Mouse (Mus musculus) midbrain, embryonic 10.5 days (tissue): ENCODE results near the gene Cct7. TPM values are rescaled to one million over a fixed set of nuclear protein-coding genes. Genes with fewer than 3 reads are reported as not detected.

ENCODE experiments used
- DNase-seq: peaks from one replicate; pipeline ENCODE4 v3.0.0-alpha.2; 2017; ENCODE audit warnings: low spot score
- H3K27ac ChIP-seq: fragments of 300-500 bp; sonication (generic); replicated peaks from 2 replicates; pipeline ENCODE4 v1.5.1; 2016; ENCODE audit warnings: mild to moderate bottlenecking
- H3K27me3 ChIP-seq: fragments of 300-500 bp; sonication (generic); 2 replicates; pipeline ENCODE4 v1.6.1; 2016; ENCODE audit warnings: low read depth, mild to moderate bottlenecking; ENCODE audit not compliant: poor library complexity, severe bottlenecking
- H3K36me3 ChIP-seq: fragments of 300-500 bp; sonication (generic); 2 replicates; pipeline ENCODE4 v1.6.1; 2016; ENCODE audit warnings: mild to moderate bottlenecking, moderate library complexity
- H3K4me1 ChIP-seq: fragments of 300-500 bp; sonication (generic); 2 replicates; pipeline ENCODE4 v1.6.1; 2016
- H3K4me3 ChIP-seq: fragments of 300-500 bp; sonication (generic); 2 replicates; pipeline ENCODE4 v1.5.1; 2016; ENCODE audit warnings: mild to moderate bottlenecking, moderate library complexity
- H3K9me3 ChIP-seq: fragments of 300-500 bp; sonication (generic); replicated peaks from 2 replicates; pipeline ENCODE4 v1.6.1; 2016; ENCODE audit warnings: mild to moderate bottlenecking
- WGBS: fragments of 180-500 bp; shearing (Covaris S2); methylation state at CpG from one replicate; pipeline ENCODE4 v1.1.7; 2016; 5-methylcytosine and 5-hydroxymethylcytosine counted together
- polyA plus RNA-seq: library from polyadenylated mRNA; unstranded; fragments of >200 nt; fragmentation: Nextera tagmentation; extraction: Ambion mirVana; gene quantifications from 2 replicates; pipeline ENCODE4 v1.2.1, GENCODE M21; 2016

Gene Cct7
- polyA plus RNA-seq, 1 experiment from 2014 or later: 751 TPM

- no peak overlapping the region; the same call in 1 of the 2 replicates for H3K27ac ChIP-seq
- H3K36me3 ChIP-seq: no peaks in the 10 kb centered on the region
- H3K9me3 ChIP-seq: no peaks in the 10 kb centered on the region
- 1% methylated on average over 36 of the region's 36 CpGs for WGBS
- peak; percentile 38 for DNase-seq
- H3K4me1 ChIP-seq: peaks cover 29% of the 10 kb centered on the region
- peaks cover 88% of the 10 kb centered on the region for H3K27me3 ChIP-seq
- peak overlapping the region; percentile 60 for H3K4me3 ChIP-seq
These were observed 60.7 kb downstream of the Cct7 start for GRCm38 (mm10) chr6:85512056-85512440.

GRCm38 (mm10) chr6:85512577-85513530, 61.5 kb downstream of the Cct7 start:
- Histone ChIP-seq H3K9me3 (no peaks in the 10 kb centered on the region), H3K27ac (no peak overlapping the region), H3K4me3 (peak overlapping the region; percentile 60), H3K4me1 (peaks cover 32% of the 10 kb centered on the region), H3K36me3 (no peaks in the 10 kb centered on the region), H3K27me3 (peaks cover 89% of the 10 kb centered on the region)
- DNase-seq: peak; percentile 48
- WGBS: under 1% methylated on average over 86 of the region's 90 CpGs

GRCm38 (mm10) chr6:85513531-85513910, 62.2 kb downstream of the Cct7 start, which contains the start of gene Egr4:
TSS of gene Egr4 (minus strand) at chr6:85513589.
- Histone ChIP-seq H3K36me3 (no peaks in the 10 kb centered on the region), H3K4me1 (peaks cover 38% of the 10 kb centered on the region), H3K4me3 (peak within 1 kb of the TSS; percentile 60), H3K9me3 (no peaks in the 10 kb centered on the region), H3K27ac (no peak within 1 kb of the TSS), H3K27me3 (peaks cover 87% of the 10 kb centered on the region)
- under 1% methylated on average over 38 of the region's 38 CpGs for WGBS
- peak; percentile 70 for DNase-seq

- no peak overlapping the region for H3K27ac ChIP-seq
- H3K4me1 ChIP-seq: peaks cover 42% of the 10 kb centered on the region
- H3K27me3 ChIP-seq: peaks cover 62% of the 10 kb centered on the region
- no peak overlapping the region for H3K4me3 ChIP-seq
- no peaks in the 10 kb centered on the region for H3K36me3 ChIP-seq
- DNase-seq: no peak
- 90% methylated on average over 4 of the region's 4 CpGs for WGBS
- no peaks in the 10 kb centered on the region for H3K9me3 ChIP-seq
These were observed 64.6 kb downstream of the Cct7 start for GRCm38 (mm10) chr6:85515941-85516340.

Other genes with a start within 250 kb of the Cct7 start
- 8.7 and 10.5 TPM in 2 replicates for gene Sfxn5, start 118.1 kb upstream of the Cct7 start, polyA plus RNA-seq
- gene Rab11fip5, start 76.9 kb upstream of the Cct7 start, polyA plus RNA-seq: 4.2 and 6.4 TPM in 2 replicates
- gene Noto, start 27.6 kb upstream of the Cct7 start, polyA plus RNA-seq: not detected in 2 replicates
- gene Smyd5, start 19.5 kb upstream of the Cct7 start, polyA plus RNA-seq: 75.6 and 83.9 TPM in 2 replicates
- gene Pradc1, start 456 bp downstream of the Cct7 start, polyA plus RNA-seq: 42.8 and 44.9 TPM in 2 replicates
- gene Fbxo41, start 51.5 kb downstream of the Cct7 start, polyA plus RNA-seq: 0.68 and 0.79 TPM in 2 replicates
- gene Egr4, start 62.1 kb downstream of the Cct7 start, polyA plus RNA-seq: 0.06 TPM in 1 of 2 replicates, not detected in the other
- 9.6 and 10.5 TPM in 2 replicates for gene Alms1, start 136.0 kb downstream of the Cct7 start, polyA plus RNA-seq